Mouse (Mus musculus) ES-Bruce4 (cell line): ENCODE data around the gene Fbxo17.

Experiments
- CTCF ChIP-seq: IDR thresholded peaks from one replicate; pipeline ENCODE4 v1.8.1; 2011; ENCODE audit warnings: low read depth, low read length
- EP300 ChIP-seq: IDR thresholded peaks from 2 replicates; pipeline ENCODE4 v1.6.1; 2011; ENCODE audit warnings: low read depth, low read length; ENCODE audit not compliant: insufficient read depth
- POLR2A ChIP-seq: IDR thresholded peaks from one replicate; pipeline ENCODE4 v1.8.1; 2011; ENCODE audit warnings: low read length; ENCODE audit not compliant: insufficient read depth

DNA sequence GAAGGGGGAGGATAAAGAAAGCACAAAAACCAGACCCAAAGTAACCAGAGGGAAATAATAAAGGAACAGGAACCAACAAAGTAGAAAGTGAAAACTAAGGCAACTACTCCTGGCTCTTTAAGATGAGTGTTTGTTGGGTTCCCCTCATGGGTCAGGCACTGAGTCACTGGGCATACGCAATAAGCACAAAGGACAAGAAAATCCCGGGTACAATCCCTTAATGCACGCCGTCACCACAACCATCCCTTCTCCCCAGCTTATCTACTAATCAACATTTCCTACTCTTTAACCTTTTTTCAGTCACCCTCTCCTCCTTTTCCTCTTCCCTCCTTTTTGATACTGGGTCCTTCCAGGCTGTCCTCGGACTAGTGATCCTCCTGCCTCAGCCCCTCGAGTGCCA lies 48.6 kb downstream of the Fbxo17 start:
- TF ChIP-seq EP300 (no peak), CTCF (no peak), POLR2A (no peak)
